Mouse (Mus musculus) MEL (cell line): ENCODE data around the gene Krt42. TPM values are rescaled to one million over a fixed set of nuclear protein-coding genes. Genes with fewer than 3 reads are reported as not detected.

ENCODE experiments used
- DNase-seq: peaks from one replicate; pipeline ENCODE4 v3.0.0; 2011; ENCODE audit warnings: low read depth, low spot score
- H3K27ac ChIP-seq: 2 replicates; pipeline ENCODE4 v1.5.1; 2012; ENCODE audit warnings: low read depth, mild to moderate bottlenecking, control low read depth, low read length, moderate library complexity; ENCODE audit not compliant: control insufficient read depth
- H3K27me3 ChIP-seq, 2 experiments: fragments of 150-350 bp in 1 of 2; sonication (generic) in 1 of 2; 2 replicates each; pipeline ENCODE4 v1.6.1; 2012; ENCODE audit warnings: low read length in 2 of 2, mild to moderate bottlenecking in 2 of 2, improper control_type of control experiment in 1 of 2, moderate library complexity in 1 of 2; ENCODE audit not compliant: insufficient read depth in 2 of 2, control insufficient read depth in 1 of 2
- H3K36me3 ChIP-seq, 2 experiments: 2 replicates each; pipeline ENCODE4 v1.6.1; 2012 to 2014; ENCODE audit warnings: low read length in 2 of 2, improper control_type of control experiment in 1 of 2, inconsistent platforms in 1 of 2, mild to moderate bottlenecking in 1 of 2; ENCODE audit not compliant: insufficient read depth in 2 of 2, control insufficient read depth in 1 of 2
- H3K4me1 ChIP-seq, 2 experiments: fragments of 150-350 bp in 1 of 2; sonication (generic) in 1 of 2; 2 replicates each; pipeline ENCODE4 v1.6.1; 2012; ENCODE audit warnings: low read length in 2 of 2, improper control_type of control experiment in 1 of 2, mild to moderate bottlenecking in 1 of 2; ENCODE audit not compliant: insufficient read depth in 2 of 2, control insufficient read depth in 1 of 2
- H3K4me3 ChIP-seq, 2 experiments: fragments of 150-350 bp in 1 of 2; sonication (generic) in 1 of 2; 2 replicates each; pipeline ENCODE4 v1.5.1; 2012; ENCODE audit warnings: low read depth in 2 of 2, low read length in 2 of 2, mild to moderate bottlenecking in 2 of 2, moderate library complexity in 2 of 2, control low read depth in 1 of 2, improper control_type of control experiment in 1 of 2; ENCODE audit not compliant: control insufficient read depth in 1 of 2, insufficient read depth in 1 of 2
- H3K79me2 ChIP-seq: 2 replicates; pipeline ENCODE4 v1.6.1; 2012; ENCODE audit warnings: mild to moderate bottlenecking, low read length, moderate library complexity; ENCODE audit not compliant: control insufficient read depth, poor library complexity, insufficient read depth
- H3K9ac ChIP-seq: 2 replicates; pipeline ENCODE4 v1.6.1; 2012; ENCODE audit warnings: low read depth, mild to moderate bottlenecking, control low read depth, low read length, moderate library complexity; ENCODE audit not compliant: control insufficient read depth, poor library complexity, severe bottlenecking
- H3K9me3 ChIP-seq: fragments of 150-350 bp; sonication (generic); replicated peaks from 2 replicates; pipeline ENCODE4 v1.6.1; 2012; ENCODE audit warnings: mild to moderate bottlenecking, low read length, improper control_type of control experiment, moderate library complexity; ENCODE audit not compliant: insufficient read depth
- CTCF ChIP-seq, 3 experiments: IDR thresholded peaks in 2 of 3; conservative IDR thresholded peaks in 1 of 3; 2 replicates each; pipeline ENCODE4 v1.5.1; 2011 to 2012; ENCODE audit warnings: low read length in 3 of 3, low read depth in 2 of 3, mild to moderate bottlenecking in 2 of 3, improper control_type of control experiment in 1 of 3, inconsistent platforms in 1 of 3, mixed read lengths in 1 of 3, moderate library complexity in 1 of 3; ENCODE audit not compliant: control insufficient read depth in 1 of 3, insufficient read depth in 1 of 3, poor library complexity in 1 of 3, severe bottlenecking in 1 of 3
- ETS1 ChIP-seq: IDR thresholded peaks from 2 replicates; pipeline ENCODE4 v1.6.1; 2012; ENCODE audit warnings: low read depth, mild to moderate bottlenecking, inconsistent platforms, low read length, improper control_type of control experiment, moderate library complexity
- GATA1 ChIP-seq: IDR thresholded peaks from 2 replicates; pipeline ENCODE4 v1.6.1; 2011; ENCODE audit warnings: low read depth, low read length, improper control_type of control experiment
- HCFC1 ChIP-seq: IDR thresholded peaks from 2 replicates; pipeline ENCODE4 v1.6.1; 2012; ENCODE audit warnings: low read depth, mild to moderate bottlenecking, inconsistent platforms, low read length, improper control_type of control experiment, moderate library complexity
- JUND ChIP-seq: IDR thresholded peaks from 2 replicates; pipeline ENCODE4 v1.6.1; 2011; ENCODE audit warnings: low read depth, mild to moderate bottlenecking, improper control_type of control experiment, low read length
- KAT2A ChIP-seq: conservative IDR thresholded peaks from 2 replicates; pipeline ENCODE4 v1.6.1; 2012; ENCODE audit warnings: low read depth, low read length, improper control_type of control experiment, inconsistent platforms
- MAFK ChIP-seq: IDR thresholded peaks from 2 replicates; pipeline ENCODE4 v1.6.1; 2011; ENCODE audit warnings: low read depth, mild to moderate bottlenecking, low read length, improper control_type of control experiment, borderline replicate concordance
- MAZ ChIP-seq: IDR thresholded peaks from 2 replicates; pipeline ENCODE4 v1.6.1; 2012; ENCODE audit warnings: low read depth, mild to moderate bottlenecking, inconsistent platforms, low read length, improper control_type of control experiment
- MEF2A ChIP-seq: IDR thresholded peaks from 2 replicates; pipeline ENCODE4 v1.6.1; 2014; ENCODE audit warnings: low read depth, mild to moderate bottlenecking, inconsistent platforms, low read length, improper control_type of control experiment; ENCODE audit not compliant: poor library complexity, insufficient replicate concordance, severe bottlenecking; ENCODE audit errors: extremely low read depth
- MXI1 ChIP-seq: IDR thresholded peaks from 2 replicates; pipeline ENCODE4 v1.6.1; 2011; ENCODE audit warnings: mild to moderate bottlenecking, low read depth, low read length, improper control_type of control experiment
- MYC ChIP-seq: IDR thresholded peaks from 2 replicates; pipeline ENCODE4 v1.6.1; 2011; ENCODE audit warnings: low read depth, mild to moderate bottlenecking, low read length, improper control_type of control experiment, moderate library complexity
- RAD21 ChIP-seq: IDR thresholded peaks from 2 replicates; pipeline ENCODE4 v1.6.1; 2011; ENCODE audit warnings: mild to moderate bottlenecking, low read depth, low read length, improper control_type of control experiment
- RCOR1 ChIP-seq: IDR thresholded peaks from 2 replicates; pipeline ENCODE4 v1.6.1; 2012; ENCODE audit warnings: low read depth, mild to moderate bottlenecking, inconsistent platforms, low read length, improper control_type of control experiment
- SIN3A ChIP-seq: IDR thresholded peaks from 2 replicates; pipeline ENCODE4 v1.6.1; 2012; ENCODE audit warnings: low read length, improper control_type of control experiment, inconsistent platforms
- TBP ChIP-seq: IDR thresholded peaks from 2 replicates; pipeline ENCODE4 v1.8.0; 2011; ENCODE audit warnings: low read depth, low read length, improper control_type of control experiment
- UBTF ChIP-seq: IDR thresholded peaks from 2 replicates; pipeline ENCODE4 v1.6.1; 2012; ENCODE audit warnings: low read depth, mild to moderate bottlenecking, inconsistent platforms, low read length, improper control_type of control experiment, moderate library complexity, borderline replicate concordance; ENCODE audit not compliant: insufficient read depth
- USF2 ChIP-seq, 2 experiments: IDR thresholded peaks; 2 replicates each; pipeline ENCODE4 v1.6.1; 2011 to 2012; ENCODE audit warnings: improper control_type of control experiment in 2 of 2, low read length in 2 of 2, borderline replicate concordance in 1 of 2, inconsistent platforms in 1 of 2, low read depth in 1 of 2, mild to moderate bottlenecking in 1 of 2; ENCODE audit not compliant: insufficient read depth in 1 of 2
- ZC3H11A ChIP-seq: IDR thresholded peaks from 2 replicates; pipeline ENCODE4 v1.6.1; 2012; ENCODE audit warnings: low read depth, mild to moderate bottlenecking, inconsistent platforms, low read length, improper control_type of control experiment
- polyA plus RNA-seq, 2 experiments: library from polyadenylated mRNA; stranded (reverse) in 1 of 2; unstranded in 1 of 2; fragments of >175 nt in 1 of 2; fragments of >200 nt in 1 of 2; gene quantifications; 2 replicates each; pipeline versions ENCODE4 v1.2.1 to v1.2.4; 2012; ENCODE audit warnings: low replicate concordance in 2 of 2, low read depth in 1 of 2; ENCODE audit not compliant: insufficient read length in 2 of 2, insufficient read depth in 1 of 2, missing spikeins in 1 of 2
- total RNA-seq: library from RNA; depleted of rRNA; stranded (reverse); fragments of 300-350 nt; gene quantifications from 2 replicates; pipeline ENCODE4 v1.2.3, GENCODE M21; 2012

The Krt42 gene
- total and polyA plus RNA-seq, 3 experiments, result not detected

- Histone ChIP-seq H3K27me3 (no peaks in the 10 kb centered on the region), H3K79me2 (no peaks in the 10 kb centered on the region), H3K36me3 (no peaks in the 10 kb centered on the region), H3K4me3 (no peak overlapping the region), H3K9me3 (no peaks in the 10 kb centered on the region), H3K9ac (no peak overlapping the region), H3K27ac (no peak overlapping the region), H3K4me1 (no peaks in the 10 kb centered on the region)
- TF ChIP-seq TBP, result no peak
- TF ChIP-seq MEF2A, result no peak
- no peak for DNase-seq
These were observed 5.0 kb upstream of the Krt42 start for GRCm38 (mm10) chr11:100274719-100275118.

- Histone ChIP-seq H3K27ac (no peak overlapping the region), H3K4me1 (no peaks in the 10 kb centered on the region), H3K27me3 (no peaks in the 10 kb centered on the region), H3K4me3 (no peak overlapping the region), H3K79me2 (no peaks in the 10 kb centered on the region), H3K9me3 (no peaks in the 10 kb centered on the region), H3K36me3 (no peaks in the 10 kb centered on the region), H3K9ac (no peak overlapping the region)
- TF ChIP-seq GATA1 (no peak), MAFK (peak; percentile 17; the same call in 1 of the 2 replicates), CTCF (IDR thresholded peaks at IDR 0.05 in 2 of 3, conservative IDR thresholded peaks at IDR 0.05 in 1 of 3; ENCODE audit: control insufficient read depth in 1 of 3, insufficient read depth in 1 of 3, low read depth in 2 of 3, low read length in 3 of 3, poor library complexity in 1 of 3, severe bottlenecking in 1 of 3) (no peak)
- DNase-seq, result no peak
These were observed 2.2 kb upstream of the Krt42 start for GRCm38 (mm10) chr11:100271878-100272277.

- no peak for DNase-seq
- no peak overlapping the region for H3K9ac ChIP-seq
- TF ChIP-seq JUND (no peak), ETS1 (no peak), RCOR1 (no peak), MAZ (no peak), MYC (no peak), HCFC1 (no peak), TBP (no peak), RAD21 (no peak), KAT2A (no peak), USF2 (IDR thresholded peaks at IDR 0.05; ENCODE audit: borderline replicate concordance in 1 of 2, insufficient read depth in 1 of 2, low read depth in 1 of 2, low read length in 2 of 2) (no peak), ZC3H11A (no peak), SIN3A (no peak), UBTF (no peak), GATA1 (no peak), MXI1 (no peak)
- no peaks in the 10 kb centered on the region for H3K9me3 ChIP-seq
- no peaks in the 10 kb centered on the region for H3K4me1 ChIP-seq
- H3K36me3 ChIP-seq, result no peaks in the 10 kb centered on the region
- H3K27me3 ChIP-seq, result no peaks in the 10 kb centered on the region
- no peaks in the 10 kb centered on the region for H3K79me2 ChIP-seq
- no peak overlapping the region for H3K4me3 ChIP-seq
- H3K27ac ChIP-seq, result no peak overlapping the region
These were observed 7.4 kb downstream of the Krt42 start for GRCm38 (mm10) chr11:100262058-100262980.
